ENCODE assay signal across 15 mouse cellular contexts in the genomic region with DNA sequence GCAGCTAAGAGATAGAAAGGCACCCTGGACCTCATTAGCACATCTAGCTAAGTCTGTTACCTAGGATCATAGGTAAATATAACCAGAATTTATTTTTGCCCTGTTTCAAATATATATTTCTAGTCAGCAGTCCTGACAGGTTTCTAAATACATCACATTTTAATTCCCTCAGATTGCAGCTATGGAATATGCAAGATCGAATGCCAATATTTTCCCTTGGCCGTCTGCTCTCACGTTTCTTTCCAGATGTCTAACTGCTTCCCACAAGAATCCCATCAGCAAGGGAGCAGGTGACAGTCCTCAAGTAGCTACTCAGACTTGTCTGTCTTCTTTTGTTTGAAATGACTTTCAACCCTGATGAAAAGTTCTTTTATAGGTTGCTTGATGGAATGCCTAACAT.
DNase-seq lines count a peak whose midpoint lies in the region; ATAC-seq and TF ChIP-seq lines count a peak whose summit lies in the region.
"Had no signal": no experiment of that assay in that cellular context is flagged by ENCODE, and none has a peak within 500 bp of the region (broad histone marks: within the 10 kb centered on the region; RNA-seq: fewer than 3 reads in every experiment).

No protein-coding gene starts in this region.

- H3K4me2 ChIP-seq in forebrain, embryonic 15.5 days (replicated peaks) = no peak overlapping the region
- no peak overlapping the region for H3K4me2 ChIP-seq in forebrain, embryonic 12.5 days
- no peak overlapping the region for H3K4me2 ChIP-seq in forebrain, postnatal 0 days (ENCODE audit: low read depth)
- no peak overlapping the region for H3K4me2 ChIP-seq in forebrain, embryonic 11.5 days (ENCODE audit: low read depth, low read length, severe bottlenecking)
- H3K4me2 ChIP-seq: embryonic facial prominence, embryonic 12.5 days had no signal

- H3K9me3 ChIP-seq in forebrain, embryonic 15.5 days = no peaks in the 10 kb centered on the region
- H3K9me3 ChIP-seq in forebrain, embryonic 12.5 days = no peaks in the 10 kb centered on the region
- H3K9me3 ChIP-seq in forebrain, postnatal 0 days (ENCODE audit: low read length) = no peaks in the 10 kb centered on the region
- H3K9me3 ChIP-seq in forebrain, embryonic 11.5 days (ENCODE audit: control insufficient read depth, low read length) = no peaks in the 10 kb centered on the region
- H3K9me3 ChIP-seq: embryonic facial prominence, embryonic 10.5 days; embryonic facial prominence, embryonic 12.5 days had no signal

- peak; percentile 45 for DNase-seq in forebrain, postnatal 0 days
- no peak for DNase-seq in forebrain, embryonic 11.5 days (ENCODE audit: low spot score)
- no peak for DNase-seq in left cerebral cortex, postnatal 36 days (ENCODE audit: low spot score in 2 of 2)
- DNase-seq: adrenal gland, adult 2 months; adrenal gland, postnatal 10 days; adrenal gland, postnatal 25 days; cerebellum, adult 11-12 months; cerebellum, adult 2 months; cerebellum, adult 9-10 months; cerebellum, postnatal 10 days; cerebellum, postnatal 25 days had no signal

- H3K27me3 ChIP-seq in forebrain, embryonic 15.5 days = no peaks in the 10 kb centered on the region
- no peaks in the 10 kb centered on the region for H3K27me3 ChIP-seq in forebrain, embryonic 12.5 days
- H3K27me3 ChIP-seq in forebrain, postnatal 0 days (ENCODE audit: insufficient read depth, low read length) = no peaks in the 10 kb centered on the region
- no peaks in the 10 kb centered on the region for H3K27me3 ChIP-seq in forebrain, embryonic 11.5 days (ENCODE audit: control insufficient read depth, insufficient read depth, low read length)
- H3K27me3 ChIP-seq: embryonic facial prominence, embryonic 12.5 days had no signal

- 77% methylated on average over 3 of the region's 3 CpGs for WGBS in forebrain, embryonic 15.5 days
- 89% methylated on average over 3 of the region's 3 CpGs for WGBS in forebrain, embryonic 12.5 days
- 64% methylated on average over 3 of the region's 3 CpGs for WGBS in forebrain, postnatal 0 days
- WGBS in forebrain, embryonic 11.5 days = 91% methylated on average over 3 of the region's 3 CpGs

- H3K4me3 ChIP-seq in forebrain, embryonic 15.5 days = no peak overlapping the region
- no peak overlapping the region for H3K4me3 ChIP-seq in forebrain, embryonic 12.5 days (replicated peaks)
- H3K4me3 ChIP-seq in forebrain, postnatal 0 days (ENCODE audit: low read depth, low read length) = no peak overlapping the region
- H3K4me3 ChIP-seq in forebrain, embryonic 11.5 days (ENCODE audit: low read depth, low read length) = no peak overlapping the region
- H3K4me3 ChIP-seq: embryonic facial prominence, embryonic 10.5 days; embryonic facial prominence, embryonic 12.5 days had no signal

- H3K36me3 ChIP-seq in forebrain, embryonic 15.5 days = no peaks in the 10 kb centered on the region
- H3K36me3 ChIP-seq in forebrain, embryonic 12.5 days (replicated peaks) = no peaks in the 10 kb centered on the region
- H3K36me3 ChIP-seq in forebrain, postnatal 0 days (ENCODE audit: insufficient read depth) = no peaks in the 10 kb centered on the region
- no peaks in the 10 kb centered on the region for H3K36me3 ChIP-seq in forebrain, embryonic 11.5 days (ENCODE audit: control insufficient read depth, insufficient read depth, low read length)
- H3K36me3 ChIP-seq: embryonic facial prominence, embryonic 10.5 days; embryonic facial prominence, embryonic 12.5 days had no signal

- no peaks in the 10 kb centered on the region for H3K4me1 ChIP-seq in forebrain, embryonic 15.5 days
- H3K4me1 ChIP-seq in forebrain, embryonic 12.5 days = no peaks in the 10 kb centered on the region
- no peaks in the 10 kb centered on the region for H3K4me1 ChIP-seq in forebrain, postnatal 0 days (ENCODE audit: insufficient read depth)
- H3K4me1 ChIP-seq in forebrain, embryonic 11.5 days (replicated peaks; ENCODE audit: control insufficient read depth, insufficient read depth, low read length) = no peaks in the 10 kb centered on the region
- H3K4me1 ChIP-seq: embryonic facial prominence, embryonic 10.5 days; embryonic facial prominence, embryonic 12.5 days had no signal

- intact Hi-C loops in left cerebral cortex, postnatal 36 days (cut with DNase I) = no loop called here

- no peak overlapping the region for H3K27ac ChIP-seq in forebrain, embryonic 15.5 days (replicated peaks)
- H3K27ac ChIP-seq in forebrain, embryonic 12.5 days = no peak overlapping the region
- H3K27ac ChIP-seq in forebrain, postnatal 0 days (ENCODE audit: low read depth, low read length) = no peak overlapping the region
- no peak overlapping the region for H3K27ac ChIP-seq in forebrain, embryonic 11.5 days (ENCODE audit: low read depth, low read length)
- H3K27ac ChIP-seq: embryonic facial prominence, embryonic 10.5 days; embryonic facial prominence, embryonic 12.5 days had no signal

- TF ChIP-seq CTCF in forebrain, postnatal 0 days (IDR thresholded peaks at IDR 0.05; ENCODE audit: low read depth) = no peak

- 0 out of 2 replicates have a peak, but pooled peaks have one; percentile 51 for ATAC-seq in forebrain, embryonic 15.5 days (replicated peaks)
- no peak for ATAC-seq in forebrain, embryonic 12.5 days (ENCODE audit: low FRiP score)
- no peak for ATAC-seq in forebrain, postnatal 0 days
- no peak for ATAC-seq in forebrain, embryonic 11.5 days (replicated peaks; ENCODE audit: low FRiP score)

- no peak overlapping the region for H3K9ac ChIP-seq in forebrain, embryonic 15.5 days (replicated peaks)
- H3K9ac ChIP-seq in forebrain, embryonic 12.5 days = no peak overlapping the region
- no peak overlapping the region for H3K9ac ChIP-seq in forebrain, postnatal 0 days
- no peak overlapping the region for H3K9ac ChIP-seq in forebrain, embryonic 11.5 days (ENCODE audit: low read length)
- H3K9ac ChIP-seq: embryonic facial prominence, embryonic 12.5 days had no signal
